Mouse (Mus musculus) spleen, adult 2 months (tissue): ENCODE measurements around the gene Mrps23.

Experiments
- CTCF ChIP-seq: fragments of 200-500 bp; IDR thresholded peaks from 2 replicates; pipeline ENCODE4 v1.5.1; 2011; ENCODE audit warnings: mild to moderate bottlenecking, inconsistent platforms; ENCODE audit not compliant: insufficient read depth, insufficient read length, insufficient replicate concordance; ENCODE audit errors: extremely low read depth
- POLR2A ChIP-seq: fragments of 200-500 bp; IDR thresholded peaks from 2 replicates; pipeline ENCODE4 v1.6.1; 2011; ENCODE audit warnings: low read depth, low read length, inconsistent platforms

- TF ChIP-seq CTCF (no peak), POLR2A (no peak)
These were observed 6.0 kb upstream of the Mrps23 start for GRCm38 (mm10) chr11:88198223-88198622.
